Comparison of ENCODE assay signal across 24 mouse cellular contexts in genomic region chr8:80147929-80148328, GRCm38 (mm10).
"Had no signal": no experiment of that assay in that cellular context is flagged by ENCODE, and none has a peak within 500 bp of the region (broad histone marks: within the 10 kb centered on the region; RNA-seq: fewer than 3 reads in every experiment).

No protein-coding gene starts in this region.

- H3K27me3 ChIP-seq: heart, embryonic 12.5 days; hindbrain, embryonic 13.5 days; hindbrain, embryonic 15.5 days; kidney, embryonic 15.5 days; limb, embryonic 12.5 days had no signal

- H3K4me1 ChIP-seq: heart, embryonic 10.5 days; heart, embryonic 12.5 days; hindbrain, embryonic 15.5 days had no signal

- H3K36me3 ChIP-seq: heart, embryonic 10.5 days; heart, embryonic 12.5 days; hindbrain, embryonic 13.5 days; hindbrain, embryonic 15.5 days; kidney, embryonic 15.5 days; limb, embryonic 10.5 days; limb, embryonic 12.5 days had no signal

- H3K9ac ChIP-seq: heart, embryonic 12.5 days; hindbrain, embryonic 13.5 days; hindbrain, embryonic 15.5 days; kidney, embryonic 15.5 days; limb, embryonic 12.5 days had no signal

- H3K4me3 ChIP-seq: gastrocnemius, adult 2 months; heart, embryonic 10.5 days; heart, embryonic 12.5 days; hindbrain, embryonic 13.5 days; hindbrain, embryonic 15.5 days; kidney, embryonic 15.5 days; left cerebral cortex, adult 2 months; limb, embryonic 10.5 days; limb, embryonic 12.5 days had no signal

- H3K4me2 ChIP-seq: heart, embryonic 12.5 days; hindbrain, embryonic 13.5 days; hindbrain, embryonic 15.5 days; kidney, embryonic 15.5 days; limb, embryonic 12.5 days; liver, embryonic 11.5 days had no signal

- H3K27ac ChIP-seq: gastrocnemius, adult 2 months; heart, embryonic 10.5 days; hindbrain, embryonic 13.5 days; hindbrain, embryonic 15.5 days; hindbrain, postnatal 0 days; kidney, embryonic 15.5 days; kidney, postnatal 0 days; left cerebral cortex, adult 2 months; limb, embryonic 10.5 days; limb, embryonic 12.5 days had no signal

- ATAC-seq: hindbrain, postnatal 0 days; intestine, embryonic 16.5 days had no signal

- H3K9me3 ChIP-seq: heart, embryonic 10.5 days; heart, embryonic 12.5 days; hindbrain, embryonic 13.5 days; hindbrain, embryonic 15.5 days; kidney, embryonic 15.5 days; limb, embryonic 10.5 days; limb, embryonic 12.5 days had no signal

- DNase-seq: gastrocnemius, adult 2 months; gastrocnemius, postnatal 10 days; gastrocnemius, postnatal 36 days; heart, adult 18-20 months; heart, postnatal 10 days; heart, postnatal 4 days; kidney, adult 11 months; kidney, adult 2 months; kidney, adult 9 months; kidney, postnatal 14 days; kidney, postnatal 36 days; liver had no signal
